Mouse (Mus musculus) intestine, embryonic 15.5 days (tissue): ENCODE data around the gene Mreg. TPM values are rescaled to one million over a fixed set of nuclear protein-coding genes. Genes with fewer than 3 reads are reported as not detected.
"Not testable (repeated sequence)": the region's sequence is repeated elsewhere in the genome, so short reads cannot be mapped to it uniquely, and the experiment has no call there.

Experiments used
- ATAC-seq: fragments of 200-750 bp; cut with Nextera tagmentation; 2 replicates; pipeline ENCODE4 v1.8.0; 2017; ENCODE audit warnings: moderate TSS enrichment, moderate library complexity
- H3K27ac ChIP-seq: fragments of 300-500 bp; sonication (generic); 2 replicates; pipeline ENCODE4 v1.5.1; 2015; ENCODE audit warnings: mild to moderate bottlenecking, inconsistent platforms
- H3K27me3 ChIP-seq: fragments of 300-500 bp; sonication (generic); replicated peaks from 2 replicates; pipeline ENCODE4 v1.6.1; 2015; ENCODE audit warnings: inconsistent platforms
- H3K36me3 ChIP-seq: fragments of 300-500 bp; sonication (generic); 2 replicates; pipeline ENCODE4 v1.6.1; 2015; ENCODE audit warnings: inconsistent platforms
- H3K4me1 ChIP-seq: fragments of 300-500 bp; sonication (generic); replicated peaks from 2 replicates; pipeline ENCODE4 v1.6.1; 2015; ENCODE audit warnings: inconsistent platforms
- H3K4me2 ChIP-seq: fragments of 300-500 bp; sonication (generic); replicated peaks from 2 replicates; pipeline ENCODE4 v1.6.1; 2015; ENCODE audit warnings: mild to moderate bottlenecking, inconsistent platforms
- H3K4me3 ChIP-seq: fragments of 300-500 bp; sonication (generic); replicated peaks from 2 replicates; pipeline ENCODE4 v1.5.1; 2015; ENCODE audit warnings: inconsistent platforms
- H3K9ac ChIP-seq: fragments of 300-500 bp; sonication (generic); 2 replicates; pipeline ENCODE4 v1.6.1; 2015; ENCODE audit warnings: inconsistent platforms
- H3K9me3 ChIP-seq: fragments of 300-500 bp; sonication (generic); 2 replicates; pipeline ENCODE4 v1.6.1; 2016; ENCODE audit warnings: inconsistent platforms
- WGBS: fragments of 180-500 bp; shearing (Covaris S2); methylation state at CpG from one replicate; pipeline ENCODE4 v1.1.7; 2015; 5-methylcytosine and 5-hydroxymethylcytosine counted together
- polyA plus RNA-seq: library from polyadenylated mRNA; unstranded; fragments of >200 nt; fragmentation: Nextera tagmentation; extraction: Ambion mirVana; gene quantifications from 2 replicates; pipeline ENCODE4 v1.2.1, GENCODE M21; 2015

Mreg gene
- polyA plus RNA-seq, 1 experiment from 2014 or later, result 9.4 TPM

- no peak overlapping the region for H3K9ac ChIP-seq
- no peaks in the 10 kb centered on the region for H3K4me1 ChIP-seq
- no peak overlapping the region for H3K4me3 ChIP-seq
- H3K36me3 ChIP-seq, result no peaks in the 10 kb centered on the region
- no peaks in the 10 kb centered on the region for H3K9me3 ChIP-seq
- H3K27ac ChIP-seq, result no peak overlapping the region
- no peak overlapping the region for H3K4me2 ChIP-seq
- no peaks in the 10 kb centered on the region for H3K27me3 ChIP-seq
- ATAC-seq, result no peak
- 90% methylated on average over 5 of the region's 5 CpGs for WGBS
These were observed 30.6 kb upstream of the Mreg start for GRCm38 (mm10) chr1:72242581-72243143.

GRCm38 (mm10) chr1:72239113-72239512 is 27.0 kb upstream of the Mreg start:
- not testable (repeated sequence) for H3K27ac ChIP-seq, H3K4me3 ChIP-seq, H3K27me3 ChIP-seq, H3K4me2 ChIP-seq, ATAC-seq, H3K4me1 ChIP-seq, H3K9me3 ChIP-seq, H3K9ac ChIP-seq, H3K36me3 ChIP-seq
- 85% methylated on average over 3 of the region's 3 CpGs for WGBS

- 0 out of 2 replicates have a peak overlapping the region, but pooled peaks have one; percentile 2 for H3K4me2 ChIP-seq
- ATAC-seq, result no peak
- no peak overlapping the region for H3K9ac ChIP-seq
- H3K36me3 ChIP-seq, result no peaks in the 10 kb centered on the region
- H3K9me3 ChIP-seq, result no peaks in the 10 kb centered on the region
- no peak overlapping the region for H3K4me3 ChIP-seq
- H3K27me3 ChIP-seq, result no peaks in the 10 kb centered on the region
- 66% methylated on average over 10 of the region's 10 CpGs for WGBS
- H3K27ac ChIP-seq, result no peak overlapping the region
- no peaks in the 10 kb centered on the region for H3K4me1 ChIP-seq
These were observed 26.0 kb upstream of the Mreg start for GRCm38 (mm10) chr1:72238016-72238580.

- no peak overlapping the region for H3K4me3 ChIP-seq
These were observed 25.1 kb upstream of the Mreg start for GRCm38 (mm10) chr1:72237007-72237775.

GRCm38 (mm10) chr1:72236363-72237006 is 24.4 kb upstream of the Mreg start:
- under 1% methylated on average over 38 of the region's 50 CpGs for WGBS
- H3K27me3 ChIP-seq, H3K9me3 ChIP-seq, H3K36me3 ChIP-seq, H3K4me1 ChIP-seq: not testable (repeated sequence)
- peak overlapping the region; percentile 58 for H3K4me3 ChIP-seq
- H3K27ac ChIP-seq, result peak overlapping the region; percentile 88
- peak; percentile 93 for ATAC-seq
- peak overlapping the region; percentile 54 for H3K9ac ChIP-seq
- H3K4me2 ChIP-seq, result peak overlapping the region; percentile 81

More at GRCm38 (mm10) chr1:72237007-72237775, 25.1 kb upstream of the Mreg start:
- Histone ChIP-seq H3K36me3 (no peaks in the 10 kb centered on the region), H3K4me2 (peak overlapping the region; percentile 31), H3K27me3 (no peaks in the 10 kb centered on the region), H3K4me1 (no peaks in the 10 kb centered on the region), H3K9ac (no peak overlapping the region), H3K9me3 (no peaks in the 10 kb centered on the region), H3K27ac (no peak overlapping the region)
- ATAC-seq, result peak; percentile 83
- 5% methylated on average over 13 of the region's 13 CpGs for WGBS

- not testable (repeated sequence) for H3K4me3 ChIP-seq, H3K9me3 ChIP-seq, H3K4me2 ChIP-seq, H3K27me3 ChIP-seq, H3K36me3 ChIP-seq, H3K27ac ChIP-seq, H3K9ac ChIP-seq, H3K4me1 ChIP-seq, ATAC-seq
- WGBS, result 78% methylated on average over 10 of the region's 10 CpGs
These were observed 20.5 kb upstream of the Mreg start for GRCm38 (mm10) chr1:72232592-72232991.

- WGBS, result 31% methylated on average over 3 of the region's 3 CpGs
These were observed 16.9 kb upstream of the Mreg start for GRCm38 (mm10) chr1:72228974-72229373.

GRCm38 (mm10) chr1:72227546-72227945 is 15.4 kb upstream of the Mreg start:
- 0 out of 2 replicates have a peak, but pooled peaks cover 4% of the 10 kb centered on the region for H3K4me1 ChIP-seq
- no peak overlapping the region for H3K27ac ChIP-seq
- no peak overlapping the region for H3K9ac ChIP-seq
- ATAC-seq, result no peak
- H3K9me3 ChIP-seq, result no peaks in the 10 kb centered on the region
- WGBS, result 97% methylated on average over 5 of the region's 5 CpGs
- no peaks in the 10 kb centered on the region for H3K36me3 ChIP-seq
- H3K4me2 ChIP-seq, result no peak overlapping the region
- H3K4me3 ChIP-seq, result no peak overlapping the region
- H3K27me3 ChIP-seq, result no peaks in the 10 kb centered on the region

More at GRCm38 (mm10) chr1:72228974-72229373, 16.9 kb upstream of the Mreg start:
- Histone ChIP-seq H3K4me1 (0 out of 2 replicates have a peak, but pooled peaks cover 4% of the 10 kb centered on the region), H3K4me2 (no peak overlapping the region), H3K36me3 (no peaks in the 10 kb centered on the region), H3K4me3 (no peak overlapping the region), H3K9ac (no peak overlapping the region), H3K27me3 (no peaks in the 10 kb centered on the region), H3K9me3 (no peaks in the 10 kb centered on the region), H3K27ac (no peak overlapping the region)
- ATAC-seq, result no peak

- H3K27me3 ChIP-seq, result no peaks in the 10 kb centered on the region
- H3K27ac ChIP-seq, result no peak overlapping the region
- ATAC-seq, result no peak
- no peak overlapping the region for H3K4me3 ChIP-seq
- no peak overlapping the region for H3K9ac ChIP-seq
- no peaks in the 10 kb centered on the region for H3K9me3 ChIP-seq
- 44% methylated on average over 4 of the region's 4 CpGs for WGBS
- H3K4me1 ChIP-seq, result 0 out of 2 replicates have a peak, but pooled peaks cover 4% of the 10 kb centered on the region
- H3K4me2 ChIP-seq, result no peak overlapping the region
- H3K36me3 ChIP-seq, result no peaks in the 10 kb centered on the region
These were observed 14.9 kb upstream of the Mreg start for GRCm38 (mm10) chr1:72226887-72227481.

GRCm38 (mm10) chr1:72226172-72226886 is 14.2 kb upstream of the Mreg start:
- Histone ChIP-seq H3K9ac (no peak overlapping the region), H3K27me3 (no peaks in the 10 kb centered on the region), H3K4me3 (peak overlapping the region; percentile 44), H3K27ac (no peak overlapping the region), H3K9me3 (no peaks in the 10 kb centered on the region), H3K4me1 (0 out of 2 replicates have a peak, but pooled peaks cover 4% of the 10 kb centered on the region), H3K36me3 (no peaks in the 10 kb centered on the region), H3K4me2 (peak overlapping the region; percentile 74)
- under 1% methylated on average over 11 of the region's 18 CpGs for WGBS
- ATAC-seq, result peak; percentile 94

- H3K36me3 ChIP-seq, H3K4me1 ChIP-seq, H3K9me3 ChIP-seq, H3K27ac ChIP-seq, H3K27me3 ChIP-seq: not testable (repeated sequence)
- Histone ChIP-seq H3K4me2 (peak overlapping the region; percentile 74), H3K4me3 (peak overlapping the region; percentile 44), H3K9ac (peak overlapping the region; percentile 24)
- ATAC-seq, result peak; percentile 94
- under 1% methylated on average over 25 of the region's 31 CpGs for WGBS
These were observed 13.6 kb upstream of the Mreg start for GRCm38 (mm10) chr1:72225720-72226171.
